Mouse (Mus musculus): ENCODE measurements around the gene Jmjd1c. TPM values are rescaled to one million over a fixed set of nuclear protein-coding genes. Genes with fewer than 3 reads are reported as not detected.

The Jmjd1c gene
- total RNA-seq, 2 experiments from 2014 or later, result 49.5 to 124 TPM

GRCm38 (mm10) chr10:67185491-67186081, 89.7 kb downstream of the Jmjd1c start:
- ATAC-seq (replicated peaks; ENCODE audit: poor library complexity), result peak; percentile 81

- ATAC-seq (replicated peaks; ENCODE audit: poor library complexity), result no peak
Measured at GRCm38 (mm10) chr10:67186489-67186888, 90.6 kb downstream of the Jmjd1c start.

- ATAC-seq (replicated peaks; ENCODE audit: poor library complexity), result peak; percentile 21; the same call in 1 of the 2 replicates
Measured at GRCm38 (mm10) chr10:67187001-67187453, 91.1 kb downstream of the Jmjd1c start.

- no peak for ATAC-seq (replicated peaks; ENCODE audit: poor library complexity)
Measured at GRCm38 (mm10) chr10:67187952-67188351, 92.0 kb downstream of the Jmjd1c start.

GRCm38 (mm10) chr10:67189057-67189456, 93.1 kb downstream of the Jmjd1c start:
- ATAC-seq (replicated peaks; ENCODE audit: poor library complexity), result no peak

GRCm38 (mm10) chr10:67190261-67190660, 94.3 kb downstream of the Jmjd1c start:
- ATAC-seq (replicated peaks; ENCODE audit: poor library complexity), result peak; percentile 49

GRCm38 (mm10) chr10:67192366-67192765, 96.4 kb downstream of the Jmjd1c start:
- peak; percentile 50; the same call in 1 of the 2 replicates for ATAC-seq (replicated peaks; ENCODE audit: poor library complexity)

- ATAC-seq (replicated peaks; ENCODE audit: poor library complexity), result no peak
Measured at GRCm38 (mm10) chr10:67193003-67193652, 97.2 kb downstream of the Jmjd1c start.

- ATAC-seq (replicated peaks; ENCODE audit: poor library complexity), result no peak
Measured at GRCm38 (mm10) chr10:67194046-67194445, 98.1 kb downstream of the Jmjd1c start.

- ATAC-seq (replicated peaks; ENCODE audit: poor library complexity), result no peak
Measured at GRCm38 (mm10) chr10:67195671-67196070, 99.7 kb downstream of the Jmjd1c start.

GRCm38 (mm10) chr10:67197186-67197585, 101.3 kb downstream of the Jmjd1c start:
- no peak for ATAC-seq (replicated peaks; ENCODE audit: poor library complexity)

GRCm38 (mm10) chr10:67197829-67198228, 101.9 kb downstream of the Jmjd1c start:
- no peak for ATAC-seq (replicated peaks; ENCODE audit: poor library complexity)

GRCm38 (mm10) chr10:67201769-67202168, 105.8 kb downstream of the Jmjd1c start:
- ATAC-seq (replicated peaks; ENCODE audit: poor library complexity), result no peak

GRCm38 (mm10) chr10:67202470-67202869, 106.5 kb downstream of the Jmjd1c start:
- peak; percentile 59 for ATAC-seq (replicated peaks; ENCODE audit: poor library complexity)

- ATAC-seq (replicated peaks; ENCODE audit: poor library complexity), result peak; percentile 64
Measured at GRCm38 (mm10) chr10:67204652-67205407, 108.9 kb downstream of the Jmjd1c start.

- ATAC-seq (replicated peaks; ENCODE audit: poor library complexity), result no peak
Measured at GRCm38 (mm10) chr10:67207931-67208330, 112.0 kb downstream of the Jmjd1c start.

- ATAC-seq (replicated peaks; ENCODE audit: poor library complexity), result peak; percentile 49
Measured at GRCm38 (mm10) chr10:67209916-67210675, 114.2 kb downstream of the Jmjd1c start.

GRCm38 (mm10) chr10:67212031-67212430, 116.1 kb downstream of the Jmjd1c start:
- ATAC-seq (replicated peaks; ENCODE audit: poor library complexity), result no peak

- no peak for ATAC-seq (replicated peaks; ENCODE audit: poor library complexity)
Measured at GRCm38 (mm10) chr10:67213720-67214119, 117.8 kb downstream of the Jmjd1c start.

- peak; percentile 63 for ATAC-seq (replicated peaks; ENCODE audit: poor library complexity)
Measured at GRCm38 (mm10) chr10:67215133-67215532, 119.2 kb downstream of the Jmjd1c start.

- no peak for ATAC-seq (replicated peaks; ENCODE audit: poor library complexity)
Measured at GRCm38 (mm10) chr10:67216872-67217271, 120.9 kb downstream of the Jmjd1c start.

Measured in megakaryocyte progenitor cell, adult 5-6 weeks (primary cell).